Mouse (Mus musculus): Measurements from ENCODE around the gene Cpeb4. TPM values are rescaled to one million over a fixed set of nuclear protein-coding genes. Genes with fewer than 3 reads are reported as not detected.

Gene Cpeb4
- polyA plus RNA-seq, 1 experiment from 2014 or later: 14.8 TPM

DNA sequence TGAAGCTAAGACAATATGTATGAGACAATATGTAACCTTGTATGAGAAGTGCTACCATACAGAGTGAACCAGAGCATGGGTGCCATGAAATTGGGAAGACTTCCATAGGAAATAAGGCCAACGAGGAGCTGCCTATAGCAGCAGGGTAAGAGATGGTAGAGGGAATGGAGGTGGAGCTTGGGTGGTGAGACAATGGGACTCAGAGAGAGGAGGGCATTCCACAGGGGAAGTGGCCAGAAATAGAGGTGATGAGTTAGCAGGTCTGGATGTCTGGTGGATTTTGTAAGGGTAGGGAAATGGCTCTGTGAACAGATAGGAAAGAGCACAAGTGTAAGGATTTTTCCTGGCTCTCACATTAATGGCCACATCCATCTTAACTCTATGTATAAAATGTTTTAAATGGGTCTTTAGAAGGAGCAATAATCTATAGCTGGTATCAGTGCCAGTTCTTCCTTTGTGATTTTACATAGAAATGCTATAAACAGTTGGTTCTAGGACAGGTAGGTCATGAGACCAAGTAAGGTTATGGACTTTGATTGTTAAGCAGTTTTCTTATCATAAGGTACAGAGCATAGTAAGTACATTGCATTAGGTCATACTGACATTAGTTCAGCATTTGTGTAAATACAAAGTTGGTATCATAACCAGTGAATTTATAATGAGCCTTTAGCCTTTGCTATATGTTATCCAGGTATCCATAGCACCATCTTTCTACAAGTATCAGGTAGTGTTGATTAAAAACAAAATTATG is 30.4 kb downstream of the Cpeb4 start:
- peak overlapping the region; percentile 89 to 91 for H3K27ac ChIP-seq (replicated peaks in 1 of 2; ENCODE audit: control insufficient read depth in 1 of 2, insufficient read depth in 1 of 2, low read depth in 2 of 2, low read length in 2 of 2)
- ATAC-seq (ENCODE audit: insufficient number of reproducible peaks, insufficient read depth, low FRiP score, low read depth): peak; percentile 59; the same call in 1 of the 2 replicates
- no peaks in the 10 kb centered on the region for H3K9me3 ChIP-seq (ENCODE audit: control insufficient read depth, low read length)
- H3K4me3 ChIP-seq (ENCODE audit: control insufficient read depth in 1 of 2, insufficient read depth in 1 of 2, low read depth in 1 of 2, low read length in 2 of 2): no peak overlapping the region
- H3K4me1 ChIP-seq (ENCODE audit: control insufficient read depth in 2 of 2, insufficient read depth in 2 of 2, low read length in 2 of 2): peaks cover 5 to 71% of the 10 kb centered on the region in 2 experiments
- H3K36me3 ChIP-seq (ENCODE audit: control insufficient read depth, insufficient read depth, low read length): no peaks in the 10 kb centered on the region
- H3K27me3 ChIP-seq (ENCODE audit: control insufficient read depth, insufficient read depth, low read length): no peaks in the 10 kb centered on the region
- H3K4me2 ChIP-seq (ENCODE audit: low read length): peak overlapping the region; percentile 56; the same call in 1 of the 2 replicates
- no peak overlapping the region for H3K9ac ChIP-seq (ENCODE audit: low read length)
- WGBS: 17% methylated on average over 1 of the region's 1 CpGs

DNA sequence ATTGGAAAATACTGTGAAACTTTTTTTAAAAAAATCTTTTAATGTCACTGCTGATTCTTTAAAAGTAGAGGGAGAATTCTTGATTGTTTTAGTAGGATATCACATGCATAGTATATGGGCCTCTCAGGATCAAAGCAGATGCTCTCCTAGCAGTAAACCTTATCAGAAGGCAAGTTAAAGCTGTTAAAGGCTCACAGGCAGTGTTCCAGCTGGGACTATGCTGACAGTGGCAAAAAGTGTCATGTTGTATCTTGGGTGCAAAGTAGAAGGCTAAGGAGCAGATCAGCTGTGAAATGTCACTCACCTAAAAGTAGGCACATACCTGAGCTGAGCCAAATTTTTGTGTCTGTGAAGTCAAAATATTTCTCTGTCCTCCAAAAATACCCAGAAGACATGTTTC is 34.5 kb downstream of the Cpeb4 start:
- Histone ChIP-seq H3K9ac (ENCODE audit: low read length) (no peak overlapping the region), H3K36me3 (ENCODE audit: control insufficient read depth, insufficient read depth, low read length) (no peaks in the 10 kb centered on the region), H3K27me3 (ENCODE audit: control insufficient read depth, insufficient read depth, low read length) (no peaks in the 10 kb centered on the region), H3K4me3 (ENCODE audit: control insufficient read depth in 1 of 2, insufficient read depth in 1 of 2, low read depth in 1 of 2, low read length in 2 of 2) (no peak overlapping the region), H3K9me3 (ENCODE audit: control insufficient read depth, low read length) (no peaks in the 10 kb centered on the region), H3K27ac (replicated peaks in 1 of 2; ENCODE audit: control insufficient read depth in 1 of 2, insufficient read depth in 1 of 2, low read depth in 2 of 2, low read length in 2 of 2) (peak overlapping the region; percentile 44 to 53; a peak in 2 of 4 replicates), H3K4me1 (ENCODE audit: control insufficient read depth in 2 of 2, insufficient read depth in 2 of 2, low read length in 2 of 2) (peaks cover 6 to 33% of the 10 kb centered on the region in 2 experiments), H3K4me2 (ENCODE audit: low read length) (no peak overlapping the region)
- no peak for ATAC-seq (ENCODE audit: insufficient number of reproducible peaks, insufficient read depth, low FRiP score, low read depth)

DNA sequence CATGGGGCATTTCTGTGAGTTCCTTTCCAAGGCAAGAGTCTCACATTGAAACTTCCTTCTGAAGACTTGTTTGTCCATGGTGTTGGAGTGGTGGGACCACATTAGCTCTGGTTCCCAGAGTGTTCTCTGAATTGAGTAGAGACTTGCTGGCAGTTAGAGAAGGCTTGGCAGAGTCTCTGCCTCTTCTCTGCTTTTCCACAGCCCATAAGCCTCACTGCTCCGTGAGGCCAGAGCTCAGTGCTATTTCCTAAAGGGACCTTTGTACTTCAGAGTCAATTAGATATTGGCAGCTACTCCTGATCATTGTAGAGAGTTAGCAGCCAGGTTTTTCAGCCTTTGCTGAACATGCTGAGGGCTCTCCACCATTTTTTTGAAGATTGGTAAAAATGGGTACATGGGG is 35.6 kb downstream of the Cpeb4 start:
- Histone ChIP-seq H3K27ac (replicated peaks in 1 of 2; ENCODE audit: control insufficient read depth in 1 of 2, insufficient read depth in 1 of 2, low read depth in 2 of 2, low read length in 2 of 2) (peak overlapping the region; percentile 46 to 62), H3K4me2 (ENCODE audit: low read length) (peak overlapping the region; percentile 17; the same call in 1 of the 2 replicates), H3K36me3 (ENCODE audit: control insufficient read depth, insufficient read depth, low read length) (no peaks in the 10 kb centered on the region), H3K9me3 (ENCODE audit: control insufficient read depth, low read length) (no peaks in the 10 kb centered on the region), H3K4me1 (ENCODE audit: control insufficient read depth in 2 of 2, insufficient read depth in 2 of 2, low read length in 2 of 2) (peaks cover 3 to 22% of the 10 kb centered on the region in 2 experiments; a peak in 3 of 4 replicates), H3K4me3 (ENCODE audit: control insufficient read depth in 1 of 2, insufficient read depth in 1 of 2, low read depth in 1 of 2, low read length in 2 of 2) (no peak overlapping the region), H3K9ac (ENCODE audit: low read length) (no peak overlapping the region), H3K27me3 (ENCODE audit: control insufficient read depth, insufficient read depth, low read length) (no peaks in the 10 kb centered on the region)
- WGBS: 24% methylated on average over 1 of the region's 1 CpGs
- ATAC-seq (ENCODE audit: insufficient number of reproducible peaks, insufficient read depth, low FRiP score, low read depth): no peak

DNA sequence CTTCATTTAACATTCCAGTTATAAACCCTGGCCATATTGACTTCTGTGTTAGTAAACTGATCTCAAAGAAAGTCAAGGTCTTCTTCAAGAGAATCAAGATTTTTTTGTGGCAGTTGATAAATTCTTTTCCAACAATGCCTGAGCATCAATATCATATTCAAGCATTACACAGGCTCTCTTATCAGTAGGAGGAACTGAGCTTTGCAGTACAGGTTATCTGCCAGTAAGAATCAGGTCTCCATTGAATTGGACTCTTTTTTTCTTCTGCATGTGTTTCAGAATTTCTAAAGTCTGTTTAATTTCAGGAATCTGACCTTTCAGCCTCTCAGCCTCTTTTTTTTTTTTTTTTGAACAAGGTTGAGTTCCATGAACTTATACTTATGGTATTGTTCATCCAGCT is 40.9 kb downstream of the Cpeb4 start:
- Histone ChIP-seq H3K4me3 (ENCODE audit: control insufficient read depth in 1 of 2, insufficient read depth in 1 of 2, low read depth in 1 of 2, low read length in 2 of 2) (no peak overlapping the region), H3K27ac (replicated peaks in 1 of 2; ENCODE audit: control insufficient read depth in 1 of 2, insufficient read depth in 1 of 2, low read depth in 2 of 2, low read length in 2 of 2) (no peak overlapping the region), H3K9ac (ENCODE audit: low read length) (no peak overlapping the region; the same call in 1 of the 2 replicates), H3K9me3 (ENCODE audit: control insufficient read depth, low read length) (no peaks in the 10 kb centered on the region), H3K36me3 (ENCODE audit: control insufficient read depth, insufficient read depth, low read length) (0 out of 2 replicates have a peak, but pooled peaks cover 3% of the 10 kb centered on the region), H3K4me1 (ENCODE audit: control insufficient read depth in 2 of 2, insufficient read depth in 2 of 2, low read length in 2 of 2) (no peaks in the 10 kb centered on the region; a peak in 1 of 4 replicates), H3K27me3 (ENCODE audit: control insufficient read depth, insufficient read depth, low read length) (no peaks in the 10 kb centered on the region), H3K4me2 (ENCODE audit: low read length) (no peak overlapping the region)
- no peak for ATAC-seq (ENCODE audit: insufficient number of reproducible peaks, insufficient read depth, low FRiP score, low read depth)

DNA sequence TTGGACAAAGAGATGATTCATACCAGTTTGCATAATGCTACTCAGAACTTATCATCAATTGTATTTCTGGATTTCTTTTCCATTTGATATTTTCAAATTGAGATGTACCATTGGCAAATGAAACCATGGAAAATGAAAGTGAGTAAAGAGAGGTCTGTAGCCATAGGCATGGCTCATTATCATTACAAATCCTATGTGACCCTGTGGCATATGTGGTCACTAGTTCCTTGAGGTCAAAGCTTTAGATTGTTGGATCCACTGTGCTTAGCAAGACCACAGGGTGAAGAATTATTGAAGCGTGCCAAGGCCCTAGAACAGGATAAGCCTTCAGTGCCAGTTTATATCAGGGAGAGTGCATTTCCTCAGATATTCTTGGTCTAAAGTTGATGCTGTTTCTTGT is 45.8 kb downstream of the Cpeb4 start:
- no peak for ATAC-seq (ENCODE audit: insufficient number of reproducible peaks, insufficient read depth, low FRiP score, low read depth)
- no peaks in the 10 kb centered on the region for H3K9me3 ChIP-seq (ENCODE audit: control insufficient read depth, low read length)
- no peak overlapping the region for H3K4me3 ChIP-seq (ENCODE audit: control insufficient read depth in 1 of 2, insufficient read depth in 1 of 2, low read depth in 1 of 2, low read length in 2 of 2)
- no peak overlapping the region for H3K9ac ChIP-seq (ENCODE audit: low read length)
- no peak overlapping the region for H3K27ac ChIP-seq (replicated peaks in 1 of 2; ENCODE audit: control insufficient read depth in 1 of 2, insufficient read depth in 1 of 2, low read depth in 2 of 2, low read length in 2 of 2)
- H3K27me3 ChIP-seq (ENCODE audit: control insufficient read depth, insufficient read depth, low read length): no peaks in the 10 kb centered on the region
- H3K36me3 ChIP-seq (ENCODE audit: control insufficient read depth, insufficient read depth, low read length): peaks cover 18% of the 10 kb centered on the region
- no peaks in the 10 kb centered on the region; a peak in 1 of 4 replicates for H3K4me1 ChIP-seq (ENCODE audit: control insufficient read depth in 2 of 2, insufficient read depth in 2 of 2, low read length in 2 of 2)
- WGBS: 92% methylated on average over 1 of the region's 1 CpGs
- no peak overlapping the region for H3K4me2 ChIP-seq (ENCODE audit: low read length)

DNA sequence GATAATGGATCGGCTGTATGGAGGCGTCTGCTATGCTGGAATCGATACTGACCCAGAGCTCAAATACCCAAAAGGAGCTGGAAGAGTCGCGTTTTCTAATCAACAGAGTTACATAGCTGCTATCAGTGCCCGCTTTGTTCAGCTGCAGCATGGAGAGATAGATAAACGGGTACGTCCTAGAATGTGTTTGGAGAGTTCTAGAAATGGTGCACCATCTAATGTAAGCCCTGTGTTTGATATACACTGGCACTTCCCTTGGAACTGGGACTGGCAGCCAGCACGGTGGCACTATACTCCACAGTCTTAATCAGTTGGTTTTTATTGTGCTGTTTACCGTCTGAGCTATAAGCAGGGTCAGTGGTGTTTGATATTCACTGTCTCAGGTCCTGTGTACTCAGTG is 58.0 kb downstream of the Cpeb4 start:
- Histone ChIP-seq H3K4me1 (ENCODE audit: control insufficient read depth in 2 of 2, insufficient read depth in 2 of 2, low read length in 2 of 2) (peaks cover 0 to 3% of the 10 kb centered on the region in 2 experiments; a peak in 1 of 4 replicates), H3K9me3 (ENCODE audit: control insufficient read depth, low read length) (no peaks in the 10 kb centered on the region), H3K4me2 (ENCODE audit: low read length) (no peak overlapping the region), H3K27me3 (ENCODE audit: control insufficient read depth, insufficient read depth, low read length) (no peaks in the 10 kb centered on the region), H3K9ac (ENCODE audit: low read length) (no peak overlapping the region), H3K4me3 (ENCODE audit: control insufficient read depth in 1 of 2, insufficient read depth in 1 of 2, low read depth in 1 of 2, low read length in 2 of 2) (no peak overlapping the region), H3K36me3 (ENCODE audit: control insufficient read depth, insufficient read depth, low read length) (peaks cover 89% of the 10 kb centered on the region), H3K27ac (replicated peaks in 1 of 2; ENCODE audit: control insufficient read depth in 1 of 2, insufficient read depth in 1 of 2, low read depth in 2 of 2, low read length in 2 of 2) (no peak overlapping the region)
- no peak for ATAC-seq (ENCODE audit: insufficient number of reproducible peaks, insufficient read depth, low FRiP score, low read depth)
- 83% methylated on average over 10 of the region's 10 CpGs for WGBS

DNA sequence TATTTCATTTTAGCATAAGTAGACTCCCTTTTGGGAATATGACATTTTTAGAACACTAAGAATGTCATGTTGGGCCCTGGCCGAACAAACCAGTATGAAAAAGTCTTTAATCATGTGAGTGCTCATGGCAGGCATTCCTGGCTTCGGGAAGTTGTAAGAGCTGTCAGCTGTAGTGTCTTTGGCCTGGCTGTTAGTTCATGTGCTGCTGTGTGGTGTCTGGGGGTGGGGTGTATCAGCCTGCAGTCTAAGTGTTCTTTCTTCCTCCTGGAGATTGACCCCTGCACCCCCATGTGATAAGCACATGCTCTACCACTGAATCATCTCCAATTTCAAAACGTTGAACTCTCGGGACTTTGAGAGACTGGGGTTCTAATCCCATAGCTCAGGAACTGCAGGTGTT is 63.6 kb downstream of the Cpeb4 start:
- Histone ChIP-seq H3K4me2 (ENCODE audit: low read length) (no peak overlapping the region), H3K36me3 (ENCODE audit: control insufficient read depth, insufficient read depth, low read length) (peaks cover 39% of the 10 kb centered on the region), H3K9me3 (ENCODE audit: control insufficient read depth, low read length) (no peaks in the 10 kb centered on the region), H3K4me3 (ENCODE audit: control insufficient read depth in 1 of 2, insufficient read depth in 1 of 2, low read depth in 1 of 2, low read length in 2 of 2) (no peak overlapping the region), H3K9ac (ENCODE audit: low read length) (no peak overlapping the region), H3K4me1 (ENCODE audit: control insufficient read depth in 2 of 2, insufficient read depth in 2 of 2, low read length in 2 of 2) (peaks cover 4 to 12% of the 10 kb centered on the region in 2 experiments), H3K27me3 (ENCODE audit: control insufficient read depth, insufficient read depth, low read length) (no peaks in the 10 kb centered on the region), H3K27ac (replicated peaks in 1 of 2; ENCODE audit: control insufficient read depth in 1 of 2, insufficient read depth in 1 of 2, low read depth in 2 of 2, low read length in 2 of 2) (no peak overlapping the region; a peak in 1 of 4 replicates)
- 9% methylated on average over 4 of the region's 4 CpGs for WGBS
- no peak; the same call in 1 of the 2 replicates for ATAC-seq (ENCODE audit: insufficient number of reproducible peaks, insufficient read depth, low FRiP score, low read depth)

Data from heart, embryonic 14.5 days (tissue).